Mouse (Mus musculus) ES-E14 (cell line): ENCODE measurements around the gene Anxa9.

Experiments
- HCFC1 ChIP-seq: IDR thresholded peaks from 2 replicates; pipeline ENCODE4 v1.6.1; 2012; ENCODE audit warnings: low read length, inconsistent platforms, borderline replicate concordance; ENCODE audit not compliant: insufficient read depth
- ZC3H11A ChIP-seq: IDR thresholded peaks from 2 replicates; pipeline ENCODE4 v1.6.1; 2012; ENCODE audit warnings: low read depth, mild to moderate bottlenecking, inconsistent platforms, low read length, borderline replicate concordance
- ZNF384 ChIP-seq: IDR thresholded peaks from 2 replicates; pipeline ENCODE4 v1.6.1; 2012; ENCODE audit warnings: low read depth, low read length, inconsistent platforms

- TF ChIP-seq ZC3H11A, result no peak
- TF ChIP-seq HCFC1, result no peak
- no peak for TF ChIP-seq ZNF384
These were observed 15.9 kb downstream of the Anxa9 start for GRCm38 (mm10) chr3:95291041-95291440.
